Mouse (Mus musculus): Measurements from ENCODE around the gene Gm27027. TPM values are rescaled to one million over a fixed set of nuclear protein-coding genes. Genes with fewer than 3 reads are reported as not detected.

Gm27027 gene
- polyA plus RNA-seq, 1 experiment from 2014 or later = not detected

- no peak overlapping the region for H3K4me3 ChIP-seq (ENCODE audit: low read depth, low read length)
- 71% methylated on average over 9 of the region's 9 CpGs for WGBS
- no peaks in the 10 kb centered on the region for H3K27me3 ChIP-seq (replicated peaks; ENCODE audit: insufficient read depth, low read length)
- H3K9ac ChIP-seq (replicated peaks; ENCODE audit: low read depth) = no peak overlapping the region
- ATAC-seq = peak; percentile 38; the same call in 1 of the 2 replicates
- no peaks in the 10 kb centered on the region for H3K9me3 ChIP-seq (ENCODE audit: low read length)
- no peak overlapping the region for H3K27ac ChIP-seq (ENCODE audit: low read length)
- H3K36me3 ChIP-seq (ENCODE audit: insufficient read depth, low read length) = no peaks in the 10 kb centered on the region
- DNase-seq (ENCODE audit: low spot score) = peak; percentile 58
- H3K4me1 ChIP-seq (ENCODE audit: insufficient read depth, low read depth, low read length) = no peaks in the 10 kb centered on the region
- TF ChIP-seq EP300 (IDR thresholded peaks at IDR 0.05) (no peak), CTCF (IDR thresholded peaks at IDR 0.05) (peak; percentile 94)
- no peak overlapping the region for H3K4me2 ChIP-seq (replicated peaks; ENCODE audit: low read depth, low read length)
Measured at GRCm38 (mm10) chr2:94035428-94036331, 39.5 kb upstream of the Gm27027 start.

DNA sequence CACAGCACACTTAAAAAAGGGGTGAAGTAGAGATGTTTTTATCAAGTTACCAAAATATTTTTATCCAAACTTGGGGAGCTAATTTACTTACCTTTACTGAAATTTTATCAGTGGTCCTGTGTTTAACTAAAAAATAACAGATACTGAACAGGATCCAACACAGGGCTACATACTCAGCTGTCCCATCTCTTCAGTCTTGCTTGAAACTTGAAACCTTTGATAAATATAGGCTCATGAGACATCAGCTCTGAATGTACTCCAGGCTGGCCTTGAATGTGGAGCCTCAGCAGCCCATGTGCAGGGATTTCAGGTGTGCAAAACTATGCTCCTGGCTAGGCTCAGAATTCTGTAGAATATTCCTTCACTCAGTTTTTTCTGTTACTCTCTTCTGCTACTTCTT is 34.4 kb upstream of the Gm27027 start:
- ATAC-seq = no peak
- H3K36me3 ChIP-seq (ENCODE audit: insufficient read depth, low read length) = no peaks in the 10 kb centered on the region
- no peak overlapping the region for H3K4me3 ChIP-seq (ENCODE audit: low read depth, low read length)
- no peak for DNase-seq (ENCODE audit: low spot score)
- no peaks in the 10 kb centered on the region for H3K27me3 ChIP-seq (replicated peaks; ENCODE audit: insufficient read depth, low read length)
- no peaks in the 10 kb centered on the region for H3K9me3 ChIP-seq (ENCODE audit: low read length)
- no peak overlapping the region for H3K27ac ChIP-seq (ENCODE audit: low read length)
- no peak for TF ChIP-seq CTCF (IDR thresholded peaks at IDR 0.05)
- TF ChIP-seq EP300 (IDR thresholded peaks at IDR 0.05) = no peak
- H3K4me1 ChIP-seq (ENCODE audit: insufficient read depth, low read depth, low read length) = no peaks in the 10 kb centered on the region
- no peak overlapping the region for H3K9ac ChIP-seq (replicated peaks; ENCODE audit: low read depth)
- H3K4me2 ChIP-seq (replicated peaks; ENCODE audit: low read depth, low read length) = no peak overlapping the region

GRCm38 (mm10) chr2:94024637-94025036 is 28.5 kb upstream of the Gm27027 start:
- Histone ChIP-seq H3K4me1 (ENCODE audit: insufficient read depth, low read depth, low read length) (no peaks in the 10 kb centered on the region), H3K27me3 (replicated peaks; ENCODE audit: insufficient read depth, low read length) (no peaks in the 10 kb centered on the region), H3K4me2 (replicated peaks; ENCODE audit: low read depth, low read length) (no peak overlapping the region), H3K27ac (ENCODE audit: low read length) (no peak overlapping the region), H3K9ac (replicated peaks; ENCODE audit: low read depth) (no peak overlapping the region), H3K36me3 (ENCODE audit: insufficient read depth, low read length) (no peaks in the 10 kb centered on the region), H3K9me3 (ENCODE audit: low read length) (no peaks in the 10 kb centered on the region), H3K4me3 (ENCODE audit: low read depth, low read length) (no peak overlapping the region)
- WGBS = 40% methylated on average over 6 of the region's 6 CpGs
- no peak for TF ChIP-seq CTCF (IDR thresholded peaks at IDR 0.05)
- TF ChIP-seq EP300 (IDR thresholded peaks at IDR 0.05) = no peak
- ATAC-seq = no peak
- DNase-seq (ENCODE audit: low spot score) = no peak

- WGBS = 2% methylated on average over 47 of the region's 47 CpGs
- no peaks in the 10 kb centered on the region for H3K9me3 ChIP-seq (ENCODE audit: low read length)
- H3K4me3 ChIP-seq (ENCODE audit: low read depth, low read length) = peak within 1 kb of the TSS; percentile 74
- peaks cover 17% of the 10 kb centered on the region for H3K36me3 ChIP-seq (ENCODE audit: insufficient read depth, low read length)
- peak; percentile 96 for DNase-seq (ENCODE audit: low spot score)
- H3K4me2 ChIP-seq (replicated peaks; ENCODE audit: low read depth, low read length) = peak within 1 kb of the TSS; percentile 80
- TF ChIP-seq EP300 (IDR thresholded peaks at IDR 0.05) (peak; percentile 38; the same call in 1 of the 2 replicates), CTCF (IDR thresholded peaks at IDR 0.05) (no peak)
- H3K27me3 ChIP-seq (replicated peaks; ENCODE audit: insufficient read depth, low read length) = no peaks in the 10 kb centered on the region
- peak within 1 kb of the TSS; percentile 88 for H3K9ac ChIP-seq (replicated peaks; ENCODE audit: low read depth)
- H3K27ac ChIP-seq (ENCODE audit: low read length) = peak within 1 kb of the TSS; percentile 62
- peaks cover 8% of the 10 kb centered on the region; the same call in 1 of the 2 replicates for H3K4me1 ChIP-seq (ENCODE audit: insufficient read depth, low read depth, low read length)
- ATAC-seq = peak; percentile 100
Measured at GRCm38 (mm10) chr2:94010335-94011291, 14.5 kb upstream of the Gm27027 start, which contains the start of gene Alkbh3. Gene Alkbh3, minus strand, starts transcription at chr2:94010807.

- DNase-seq (ENCODE audit: low spot score) = peak; percentile 73
- no peaks in the 10 kb centered on the region for H3K9me3 ChIP-seq (ENCODE audit: low read length)
- peak; percentile 65 for ATAC-seq
- no peaks in the 10 kb centered on the region for H3K27me3 ChIP-seq (replicated peaks; ENCODE audit: insufficient read depth, low read length)
- no peak overlapping the region for H3K4me2 ChIP-seq (replicated peaks; ENCODE audit: low read depth, low read length)
- peaks cover 38% of the 10 kb centered on the region for H3K36me3 ChIP-seq (ENCODE audit: insufficient read depth, low read length)
- no peak overlapping the region for H3K9ac ChIP-seq (replicated peaks; ENCODE audit: low read depth)
- WGBS = 3% methylated on average over 2 of the region's 2 CpGs
- H3K4me1 ChIP-seq (ENCODE audit: insufficient read depth, low read depth, low read length) = no peaks in the 10 kb centered on the region
- no peak overlapping the region for H3K27ac ChIP-seq (ENCODE audit: low read length)
- TF ChIP-seq EP300 (IDR thresholded peaks at IDR 0.05) = no peak
- TF ChIP-seq CTCF (IDR thresholded peaks at IDR 0.05) = peak; percentile 98
- H3K4me3 ChIP-seq (ENCODE audit: low read depth, low read length) = no peak overlapping the region
Measured at GRCm38 (mm10) chr2:94002331-94002730, 6.2 kb upstream of the Gm27027 start.

DNA sequence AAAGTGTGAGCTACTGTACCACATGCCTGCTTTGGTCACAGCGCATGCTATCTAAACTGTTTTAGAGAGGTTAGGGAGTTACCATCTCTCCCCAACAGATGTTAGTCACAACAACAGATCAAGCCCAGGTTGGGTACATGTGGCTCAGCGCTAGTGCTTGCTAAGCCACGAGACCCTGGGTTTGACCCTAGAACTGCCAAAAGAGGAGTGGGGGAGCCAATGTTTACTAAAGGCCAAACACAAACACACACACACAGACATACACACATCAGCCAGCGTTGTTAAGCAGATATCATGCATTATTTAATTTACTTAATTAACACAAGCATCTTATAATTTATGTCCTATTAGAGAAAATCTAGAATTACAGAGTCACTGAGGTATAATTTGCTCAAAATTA is 5.8 kb upstream of the Gm27027 start:
- 62% methylated on average over 4 of the region's 4 CpGs for WGBS
- Histone ChIP-seq H3K9me3 (ENCODE audit: low read length) (no peaks in the 10 kb centered on the region), H3K4me3 (ENCODE audit: low read depth, low read length) (no peak overlapping the region), H3K9ac (replicated peaks; ENCODE audit: low read depth) (no peak overlapping the region), H3K36me3 (ENCODE audit: insufficient read depth, low read length) (peaks cover 33% of the 10 kb centered on the region), H3K4me2 (replicated peaks; ENCODE audit: low read depth, low read length) (no peak overlapping the region), H3K27ac (ENCODE audit: low read length) (no peak overlapping the region), H3K27me3 (replicated peaks; ENCODE audit: insufficient read depth, low read length) (no peaks in the 10 kb centered on the region), H3K4me1 (ENCODE audit: insufficient read depth, low read depth, low read length) (no peaks in the 10 kb centered on the region)
- ATAC-seq (peak; percentile 30), DNase-seq (ENCODE audit: low spot score) (no peak)
- TF ChIP-seq CTCF (IDR thresholded peaks at IDR 0.05) (no peak), EP300 (IDR thresholded peaks at IDR 0.05) (no peak)
